Mouse (Mus musculus): Measurements from ENCODE around the gene Srl.
"Not testable (repeated sequence)": the region's sequence is repeated elsewhere in the genome, so short reads cannot be mapped to it uniquely, and the experiment has no call there.

Srl gene

GRCm38 (mm10) chr16:4541501-4542198, at the start of gene Srl:
Srl (minus strand) TSS chr16:4541816.
- peak; percentile 100 for DNase-seq

- no peak for DNase-seq
Observed at GRCm38 (mm10) chr16:4590236-4590635, 48.6 kb upstream of the Srl start.

GRCm38 (mm10) chr16:4587516-4588210, 46.0 kb upstream of the Srl start:
- no peak for DNase-seq

- peak; percentile 99 for DNase-seq
Observed at GRCm38 (mm10) chr16:4586531-4587123, 45.0 kb upstream of the Srl start.

GRCm38 (mm10) chr16:4585642-4586530, 44.3 kb upstream of the Srl start:
- no peak for DNase-seq

- DNase-seq, result no peak
Observed at GRCm38 (mm10) chr16:4584438-4584837, 42.8 kb upstream of the Srl start.

GRCm38 (mm10) chr16:4583807-4584206, 42.2 kb upstream of the Srl start:
- no peak for DNase-seq

- not testable (repeated sequence) for DNase-seq
Observed at GRCm38 (mm10) chr16:4581179-4581578, 39.6 kb upstream of the Srl start.

GRCm38 (mm10) chr16:4578630-4579029, 37.0 kb upstream of the Srl start:
- DNase-seq, result no peak

GRCm38 (mm10) chr16:4576873-4577272, 35.3 kb upstream of the Srl start:
- no peak for DNase-seq

GRCm38 (mm10) chr16:4576038-4576437, 34.4 kb upstream of the Srl start:
- no peak for DNase-seq

GRCm38 (mm10) chr16:4570737-4571136, 29.1 kb upstream of the Srl start:
- no peak for DNase-seq

GRCm38 (mm10) chr16:4567912-4568311, 26.3 kb upstream of the Srl start:
- DNase-seq, result peak; percentile 86

GRCm38 (mm10) chr16:4560145-4560952, 18.7 kb upstream of the Srl start:
- peak; percentile 81 for DNase-seq

- peak; percentile 85 for DNase-seq
Observed at GRCm38 (mm10) chr16:4559715-4560144, 18.1 kb upstream of the Srl start, which contains the start of gene Tfap4. Tfap4 (minus strand) TSS chr16:4559854.

GRCm38 (mm10) chr16:4558980-4559631, 17.5 kb upstream of the Srl start:
- DNase-seq, result peak; percentile 56

GRCm38 (mm10) chr16:4558384-4558979, 16.9 kb upstream of the Srl start:
- DNase-seq, result peak; percentile 95

- peak; percentile 83 for DNase-seq
Observed at GRCm38 (mm10) chr16:4557949-4558348, 16.3 kb upstream of the Srl start.

- DNase-seq, result peak; percentile 38
Observed at GRCm38 (mm10) chr16:4557085-4557484, 15.5 kb upstream of the Srl start.

GRCm38 (mm10) chr16:4555555-4555954, 13.9 kb upstream of the Srl start:
- DNase-seq, result no peak
